Mouse (Mus musculus) kidney, postnatal 0 days (tissue): Measurements from ENCODE around the gene Tbx20. TPM values are rescaled to one million over a fixed set of nuclear protein-coding genes. Genes with fewer than 3 reads are reported as not detected.

Source experiments
- ATAC-seq: fragments of 200-750 bp; cut with Nextera tagmentation; replicated peaks from 2 replicates; pipeline ENCODE4 v1.8.0; 2017; ENCODE audit warnings: low read depth, moderate number of reproducible peaks, moderate TSS enrichment, moderate library complexity; ENCODE audit not compliant: low FRiP score
- DNase-seq: peaks from one replicate; pipeline ENCODE4 v3.0.0-alpha.2; 2016; ENCODE audit warnings: low spot score
- H3K27ac ChIP-seq: fragments of 300-500 bp; sonication (generic); 2 replicates; pipeline ENCODE4 v1.5.1; 2014; ENCODE audit warnings: mild to moderate bottlenecking
- H3K27me3 ChIP-seq: fragments of 300-500 bp; sonication (generic); 2 replicates; pipeline ENCODE4 v1.6.1; 2014; ENCODE audit warnings: low read length, mixed read lengths; ENCODE audit not compliant: insufficient read depth
- H3K36me3 ChIP-seq: fragments of 300-500 bp; sonication (generic); 2 replicates; pipeline ENCODE4 v1.6.1; 2014; ENCODE audit warnings: low read length, mixed read lengths; ENCODE audit not compliant: insufficient read depth
- H3K4me1 ChIP-seq: fragments of 300-500 bp; sonication (generic); replicated peaks from 2 replicates; pipeline ENCODE4 v1.6.1; 2014; ENCODE audit warnings: antibody characterized with exemption, low read length, mixed read lengths; ENCODE audit not compliant: insufficient read depth
- H3K4me2 ChIP-seq: fragments of 300-500 bp; sonication (generic); 2 replicates; pipeline ENCODE4 v1.6.1; 2014; ENCODE audit warnings: mild to moderate bottlenecking, low read length, moderate library complexity, mixed read lengths
- H3K4me3 ChIP-seq: fragments of 300-500 bp; sonication (generic); replicated peaks from 2 replicates; pipeline ENCODE4 v1.5.1; 2014; ENCODE audit warnings: low read depth, low read length
- H3K9ac ChIP-seq: fragments of 300-500 bp; sonication (generic); 2 replicates; pipeline ENCODE4 v1.6.1; 2014; ENCODE audit warnings: low read depth, low read length
- H3K9me3 ChIP-seq: fragments of 300-500 bp; sonication (generic); replicated peaks from 2 replicates; pipeline ENCODE4 v1.6.1; 2016; ENCODE audit warnings: low read length, inconsistent platforms, mixed read lengths
- CTCF ChIP-seq: IDR thresholded peaks from 2 replicates; pipeline ENCODE4 v1.5.1; 2016; ENCODE audit warnings: antibody characterized with exemption, low read depth, mild to moderate bottlenecking, moderate library complexity
- WGBS: fragments of 180-500 bp; shearing (Covaris S2); extraction: QIAGEN DNeasy Blood & Tissue Kit; methylation state at CpG from one replicate; pipeline ENCODE4 v1.1.7; 2014; 5-methylcytosine and 5-hydroxymethylcytosine counted together
- polyA plus RNA-seq: library from polyadenylated mRNA; unstranded; fragments of >200 nt; fragmentation: Nextera tagmentation; extraction: Ambion mirVana; gene quantifications from 2 replicates; pipeline ENCODE4 v1.2.1, GENCODE M21; 2015

Gene Tbx20
- polyA plus RNA-seq, 1 experiment from 2014 or later: not detected

DNA sequence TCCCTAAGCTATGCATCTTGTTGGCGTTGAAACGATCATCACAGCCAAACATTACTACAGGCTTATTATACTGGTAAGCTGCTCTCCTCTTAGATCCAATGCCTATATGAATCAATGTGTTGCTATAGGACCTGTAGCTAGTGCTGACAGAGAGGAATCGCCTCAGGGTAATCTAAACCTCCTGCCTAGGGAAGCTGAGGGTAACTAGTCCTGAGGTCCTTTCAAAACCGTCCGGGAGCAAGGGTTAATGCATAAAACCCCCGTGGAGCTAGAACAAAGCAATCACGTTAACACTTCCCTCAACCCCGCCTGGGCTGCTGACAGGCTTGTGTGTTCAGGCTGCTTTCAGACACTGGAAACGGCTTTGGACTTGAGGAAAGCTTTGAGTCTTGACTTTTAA is 2.4 kb upstream of the Tbx20 start:
- Histone ChIP-seq H3K9me3 (no peaks in the 10 kb centered on the region), H3K27me3 (peaks cover 98% of the 10 kb centered on the region), H3K4me1 (peaks cover 5% of the 10 kb centered on the region; the same call in 1 of the 2 replicates), H3K9ac (no peak overlapping the region), H3K4me3 (no peak overlapping the region), H3K4me2 (no peak overlapping the region), H3K36me3 (no peaks in the 10 kb centered on the region), H3K27ac (no peak overlapping the region)
- TF ChIP-seq CTCF: no peak
- DNase-seq (no peak), ATAC-seq (no peak)
- WGBS: 3% methylated on average over 9 of the region's 9 CpGs

DNA sequence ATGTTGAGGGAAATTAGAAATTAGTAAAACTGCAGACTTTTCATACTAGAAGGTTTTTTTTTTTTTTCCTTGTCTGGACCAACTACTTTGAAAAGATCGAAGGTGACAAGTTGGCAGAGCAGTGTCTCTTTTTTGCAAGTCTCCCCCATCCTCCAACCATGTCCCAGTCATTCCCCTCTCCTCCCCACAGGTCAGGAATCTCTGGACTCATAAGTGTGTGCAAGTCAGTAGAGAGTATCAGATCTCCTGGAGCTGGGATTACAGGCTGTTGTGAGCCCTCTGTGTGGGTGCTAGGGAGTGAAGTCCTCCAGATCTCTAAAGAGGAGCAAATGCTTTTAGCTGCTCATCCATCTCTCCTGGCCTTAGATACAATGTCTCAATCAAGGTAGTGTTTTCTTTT is 1.5 kb upstream of the Tbx20 start:
- TF ChIP-seq CTCF: no peak
- Histone ChIP-seq H3K4me1 (peaks cover 5% of the 10 kb centered on the region; the same call in 1 of the 2 replicates), H3K9ac (no peak overlapping the region), H3K27ac (no peak overlapping the region), H3K27me3 (peaks cover 98% of the 10 kb centered on the region), H3K9me3 (no peaks in the 10 kb centered on the region), H3K4me3 (no peak overlapping the region), H3K36me3 (no peaks in the 10 kb centered on the region), H3K4me2 (no peak overlapping the region)
- WGBS: 11% methylated on average over 1 of the region's 1 CpGs
- ATAC-seq: no peak
- DNase-seq: no peak

DNA sequence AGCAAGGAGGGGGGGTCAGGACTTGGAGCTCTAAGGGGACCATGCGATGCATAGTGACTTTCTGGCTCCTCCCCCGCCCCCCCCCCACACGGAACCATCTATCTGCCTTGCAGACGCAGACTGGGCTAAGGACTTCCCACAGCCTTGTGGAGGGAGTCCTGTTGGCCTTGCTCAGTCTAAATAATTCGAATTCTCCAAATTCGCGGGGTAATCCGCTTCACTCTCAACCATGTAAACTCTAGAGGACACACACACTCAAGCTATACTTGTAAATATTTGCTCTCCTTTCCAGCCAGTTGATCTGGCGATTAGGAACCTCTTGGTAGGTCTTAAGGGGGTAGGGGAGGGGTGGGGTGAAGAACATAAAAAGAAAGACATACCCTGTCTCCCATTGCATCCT is 898 bp upstream of the Tbx20 start:
- DNase-seq (no peak), ATAC-seq (no peak)
- peaks cover 5% of the 10 kb centered on the region; the same call in 1 of the 2 replicates for H3K4me1 ChIP-seq
- H3K9me3 ChIP-seq: no peaks in the 10 kb centered on the region
- H3K4me3 ChIP-seq: no peak overlapping the region
- H3K27ac ChIP-seq: no peak overlapping the region
- peaks cover 98% of the 10 kb centered on the region for H3K27me3 ChIP-seq
- WGBS: 2% methylated on average over 9 of the region's 9 CpGs
- no peaks in the 10 kb centered on the region for H3K36me3 ChIP-seq
- no peak overlapping the region for H3K4me2 ChIP-seq
- no peak overlapping the region for H3K9ac ChIP-seq
- TF ChIP-seq CTCF: no peak

DNA sequence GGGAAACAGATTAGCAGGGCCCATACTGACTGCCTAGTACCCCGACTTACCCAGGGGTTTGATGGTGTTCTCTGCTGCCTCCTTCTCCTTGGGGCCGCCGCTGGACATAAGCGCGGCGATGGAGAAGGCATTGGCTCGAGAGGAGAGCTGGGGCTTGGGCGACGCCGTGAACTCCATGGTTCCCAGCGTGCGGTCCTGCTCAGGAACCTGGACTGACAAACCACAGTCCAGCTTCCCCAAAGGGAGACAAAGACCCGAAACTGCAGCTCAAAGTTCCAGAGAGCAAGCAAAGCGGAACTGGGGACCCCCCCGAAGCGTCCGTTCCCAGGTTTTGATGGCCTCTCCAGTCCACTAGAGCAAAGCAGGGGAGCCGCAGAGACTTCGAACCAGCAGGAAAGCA is 434 bp downstream of the Tbx20 start:
- peak overlapping the region; percentile 29 for H3K4me3 ChIP-seq
- WGBS: 1% methylated on average over 19 of the region's 19 CpGs
- TF ChIP-seq CTCF: no peak
- H3K4me2 ChIP-seq: peak overlapping the region; percentile 32
- no peak overlapping the region for H3K9ac ChIP-seq
- no peak for DNase-seq
- no peaks in the 10 kb centered on the region for H3K36me3 ChIP-seq
- H3K27me3 ChIP-seq: peaks cover 96% of the 10 kb centered on the region
- no peaks in the 10 kb centered on the region for H3K9me3 ChIP-seq
- H3K4me1 ChIP-seq: peaks cover 5% of the 10 kb centered on the region; the same call in 1 of the 2 replicates
- ATAC-seq: peak; percentile 23; the same call in 1 of the 2 replicates
- no peak overlapping the region for H3K27ac ChIP-seq

DNA sequence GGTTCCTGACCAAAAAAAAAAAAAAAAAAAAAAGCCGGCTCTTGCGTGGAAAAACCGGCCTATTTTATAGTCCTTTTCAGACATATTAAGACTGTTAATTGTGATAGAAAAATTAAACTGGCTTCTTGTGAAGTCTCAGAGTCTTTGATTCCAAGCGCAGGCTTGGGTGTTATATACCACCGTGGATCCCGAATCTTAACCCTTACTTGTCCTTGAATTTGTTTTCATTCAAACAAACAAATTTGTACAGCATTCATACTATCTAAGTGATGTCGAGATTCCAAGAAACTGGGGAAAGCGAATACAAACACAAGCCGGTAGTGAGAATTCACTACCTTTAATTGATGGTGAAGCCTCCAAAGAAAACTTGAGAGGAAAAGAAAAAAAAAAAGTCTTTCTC is 932 bp downstream of the Tbx20 start:
- H3K4me2 ChIP-seq: no peak overlapping the region
- H3K4me3 ChIP-seq: no peak overlapping the region

DNA sequence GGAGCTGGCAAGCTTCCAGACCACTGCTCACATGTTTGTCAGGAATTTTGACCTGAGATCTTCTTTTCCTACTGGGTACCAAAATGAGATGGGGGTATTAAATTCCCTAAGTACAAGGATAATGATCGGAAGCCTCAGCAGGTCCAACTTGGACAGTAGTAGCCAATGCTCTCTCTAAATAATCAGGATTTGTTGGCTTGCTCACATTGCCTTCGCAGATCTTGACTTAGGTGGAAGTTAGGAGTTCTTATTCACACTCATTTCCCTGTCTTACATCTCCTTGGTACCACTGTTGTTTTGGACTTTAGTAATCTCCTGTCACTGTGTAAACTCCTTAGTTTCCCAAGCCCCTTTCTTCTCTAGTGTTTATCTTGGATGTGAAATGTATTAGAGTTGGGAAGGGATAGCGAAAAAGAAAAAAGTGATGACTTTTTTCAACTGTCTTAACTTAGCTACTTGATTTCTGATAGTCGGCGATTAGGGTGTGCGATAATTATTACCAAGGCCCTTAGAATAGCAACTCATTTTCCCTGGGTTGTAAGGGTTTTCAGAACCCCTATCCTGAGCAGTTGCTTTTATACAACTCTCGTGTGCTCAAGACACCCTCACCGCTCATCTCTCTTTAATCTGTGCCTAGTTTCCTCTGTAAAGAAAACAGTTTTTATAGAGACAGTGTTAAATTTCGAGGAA is 1.5 kb downstream of the Tbx20 start:
- peaks cover 96% of the 10 kb centered on the region for H3K27me3 ChIP-seq
- H3K4me2 ChIP-seq: no peak overlapping the region
- H3K4me3 ChIP-seq: no peak overlapping the region
- TF ChIP-seq CTCF: no peak
- 7% methylated on average over 9 of the region's 9 CpGs for WGBS
- no peaks in the 10 kb centered on the region for H3K36me3 ChIP-seq
- ATAC-seq (no peak), DNase-seq (no peak)
- H3K27ac ChIP-seq: no peak overlapping the region
- H3K9me3 ChIP-seq: no peaks in the 10 kb centered on the region
- no peak overlapping the region for H3K9ac ChIP-seq
- peaks cover 5% of the 10 kb centered on the region; the same call in 1 of the 2 replicates for H3K4me1 ChIP-seq

More for the DNA sequence above, 932 bp downstream of the Tbx20 start:
- Histone ChIP-seq H3K4me1 (peaks cover 5% of the 10 kb centered on the region; the same call in 1 of the 2 replicates), H3K27ac (no peak overlapping the region), H3K9me3 (no peaks in the 10 kb centered on the region), H3K27me3 (peaks cover 96% of the 10 kb centered on the region), H3K9ac (no peak overlapping the region), H3K36me3 (no peaks in the 10 kb centered on the region)
- ATAC-seq (no peak), DNase-seq (no peak)
- no peak for TF ChIP-seq CTCF
- 3% methylated on average over 9 of the region's 9 CpGs for WGBS

DNA sequence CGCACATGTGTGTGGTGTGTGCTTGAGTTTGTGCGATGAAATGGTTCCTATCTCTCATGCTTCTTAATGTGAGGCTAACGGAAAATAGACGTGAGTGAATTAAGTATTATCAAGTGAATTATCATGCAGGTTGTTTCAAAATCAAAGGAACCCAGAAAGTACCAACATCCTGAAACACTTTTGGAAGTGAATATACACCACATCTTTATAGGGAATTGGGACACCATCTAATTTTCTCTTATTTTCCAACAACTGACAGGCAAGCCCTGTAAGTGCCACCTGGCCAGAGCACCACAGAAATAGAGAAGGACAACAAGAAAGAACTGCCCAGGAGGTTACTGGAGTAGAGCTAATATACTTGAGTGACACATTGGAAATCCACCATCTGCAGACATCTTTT is 2.4 kb downstream of the Tbx20 start:
- 12% methylated on average over 4 of the region's 4 CpGs for WGBS

More for the DNA sequence above, 2.4 kb downstream of the Tbx20 start:
- no peak overlapping the region for H3K4me3 ChIP-seq
- peaks cover 93% of the 10 kb centered on the region for H3K27me3 ChIP-seq
- DNase-seq (no peak), ATAC-seq (no peak)
- no peak for TF ChIP-seq CTCF
- peaks cover 5% of the 10 kb centered on the region; the same call in 1 of the 2 replicates for H3K4me1 ChIP-seq
- H3K27ac ChIP-seq: no peak overlapping the region
- no peaks in the 10 kb centered on the region for H3K36me3 ChIP-seq
- no peak overlapping the region for H3K4me2 ChIP-seq
- no peak overlapping the region for H3K9ac ChIP-seq
- no peaks in the 10 kb centered on the region for H3K9me3 ChIP-seq
